21 mouse cellular contexts compared by ENCODE assay signal in the genomic region with DNA sequence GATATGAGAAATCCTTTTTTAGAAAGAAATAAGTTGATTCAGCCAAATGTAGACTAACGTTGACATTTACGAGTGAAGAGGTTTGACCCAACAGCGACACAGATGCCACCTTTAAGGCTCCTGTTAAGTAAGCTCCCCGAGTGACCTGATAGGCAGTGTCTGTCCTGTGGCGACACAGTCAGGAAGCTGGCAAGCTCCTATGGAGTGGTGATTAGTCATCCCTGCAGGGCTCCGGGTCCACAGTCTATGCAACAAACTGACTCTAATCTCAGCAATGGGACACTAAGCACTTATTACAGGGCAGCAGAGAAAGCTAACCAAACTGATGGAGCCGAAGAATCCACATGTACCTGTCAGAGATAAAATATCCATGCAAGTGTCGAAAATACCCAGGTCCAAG.
DNase-seq lines count a peak whose midpoint lies in the region; ATAC-seq lines count a peak whose summit lies in the region.
"Had no signal": no experiment of that assay in that cellular context is flagged by ENCODE, and none has a peak within 500 bp of the region (broad histone marks: within the 10 kb centered on the region; RNA-seq: fewer than 3 reads in every experiment).

No protein-coding gene starts in this region.

- H3K36me3 ChIP-seq in heart, embryonic 10.5 days = no peaks in the 10 kb centered on the region
- H3K36me3 ChIP-seq in kidney, embryonic 16.5 days (ENCODE audit: insufficient read depth, low read length) = no peaks in the 10 kb centered on the region
- H3K36me3 ChIP-seq: embryonic facial prominence, embryonic 12.5 days; embryonic facial prominence, embryonic 15.5 days; forebrain, embryonic 15.5 days; hindbrain, embryonic 12.5 days; hindbrain, embryonic 15.5 days had no signal

- H3K9me3 ChIP-seq in heart, embryonic 10.5 days = no peaks in the 10 kb centered on the region
- H3K9me3 ChIP-seq in kidney, embryonic 16.5 days (ENCODE audit: low read length) = no peaks in the 10 kb centered on the region
- H3K9me3 ChIP-seq: embryonic facial prominence, embryonic 12.5 days; embryonic facial prominence, embryonic 15.5 days; forebrain, embryonic 15.5 days; hindbrain, embryonic 12.5 days; hindbrain, embryonic 15.5 days had no signal

- no peak for ATAC-seq in kidney, embryonic 16.5 days (ENCODE audit: low FRiP score, low TSS enrichment)
- ATAC-seq: forebrain, embryonic 15.5 days; intestine, postnatal 0 days; Patski had no signal

- peak; percentile 25 to 48 for DNase-seq in adrenal gland, adult (ENCODE audit: inconsistent age in 2 of 2, low spot score in 1 of 2)
- no peak for DNase-seq in adrenal gland, postnatal 10 days
- DNase-seq in heart, embryonic 10.5 days (ENCODE audit: low spot score) = peak; percentile 66
- DNase-seq in heart, adult 9 months (ENCODE audit: low spot score in 2 of 2) = no peak
- peak; percentile 61 for DNase-seq in 416B (ENCODE audit: low read depth)
- DNase-seq: adrenal gland, adult 8-10 months; cerebellum, adult 11 months; cerebellum, adult 2 months; cerebellum, adult 9-11 months; gastrocnemius, postnatal 25 days; heart, adult 18-20 months; kidney, adult 2 months had no signal

- no peak overlapping the region for H3K4me3 ChIP-seq in heart, embryonic 10.5 days
- no peak overlapping the region for H3K4me3 ChIP-seq in kidney, embryonic 16.5 days (ENCODE audit: low read length)
- H3K4me3 ChIP-seq: embryonic facial prominence, embryonic 12.5 days; embryonic facial prominence, embryonic 15.5 days; forebrain, embryonic 15.5 days; hindbrain, embryonic 12.5 days; hindbrain, embryonic 15.5 days had no signal

- H3K27ac ChIP-seq in heart, embryonic 10.5 days = no peak overlapping the region
- H3K27ac ChIP-seq in kidney, embryonic 16.5 days (ENCODE audit: low read length) = no peak overlapping the region
- H3K27ac ChIP-seq: embryonic facial prominence, embryonic 12.5 days; embryonic facial prominence, embryonic 15.5 days; forebrain, embryonic 15.5 days; hindbrain, embryonic 12.5 days; hindbrain, embryonic 15.5 days had no signal

- no peak overlapping the region for H3K9ac ChIP-seq in kidney, embryonic 16.5 days (replicated peaks; ENCODE audit: low read length)
- H3K9ac ChIP-seq: embryonic facial prominence, embryonic 12.5 days; embryonic facial prominence, embryonic 15.5 days; forebrain, embryonic 15.5 days; hindbrain, embryonic 12.5 days; hindbrain, embryonic 15.5 days had no signal

- H3K4me1 ChIP-seq in heart, embryonic 10.5 days = 0 out of 2 replicates have a peak, but pooled peaks cover 9% of the 10 kb centered on the region
- 0 out of 2 replicates have a peak, but pooled peaks cover 5% of the 10 kb centered on the region for H3K4me1 ChIP-seq in kidney, embryonic 16.5 days (ENCODE audit: insufficient read depth, low read length)
- H3K4me1 ChIP-seq: embryonic facial prominence, embryonic 12.5 days; forebrain, embryonic 15.5 days; hindbrain, embryonic 12.5 days; hindbrain, embryonic 15.5 days had no signal

- WGBS in heart, embryonic 10.5 days = 35% methylated on average over 8 of the region's 8 CpGs
- 66% methylated on average over 8 of the region's 8 CpGs for WGBS in kidney, embryonic 16.5 days

- H3K4me2 ChIP-seq in kidney, embryonic 16.5 days (replicated peaks; ENCODE audit: low read depth, low read length) = no peak overlapping the region
- H3K4me2 ChIP-seq: embryonic facial prominence, embryonic 12.5 days; embryonic facial prominence, embryonic 15.5 days; forebrain, embryonic 15.5 days; heart, embryonic 11.5 days; hindbrain, embryonic 12.5 days; hindbrain, embryonic 15.5 days had no signal

- no peaks in the 10 kb centered on the region for H3K27me3 ChIP-seq in heart, embryonic 10.5 days (ENCODE audit: insufficient read depth, poor library complexity, severe bottlenecking)
- H3K27me3 ChIP-seq in kidney, embryonic 16.5 days (ENCODE audit: insufficient read depth, low read length) = no peaks in the 10 kb centered on the region
- H3K27me3 ChIP-seq: embryonic facial prominence, embryonic 12.5 days; embryonic facial prominence, embryonic 15.5 days; forebrain, embryonic 15.5 days; hindbrain, embryonic 12.5 days; hindbrain, embryonic 15.5 days; Patski had no signal

Comparison
In these comparisons a context has a peak if more than half of its experiments do, and no peak if none do; other contexts are left out.
1. DNase-seq: peak in adrenal gland, adult (2 of 2), heart, embryonic 10.5 days (single experiment) and 416B (single experiment); none in adrenal gland, postnatal 10 days (single experiment) and heart, adult 9 months (0 of 2).